Mouse (Mus musculus): Measurements from ENCODE around the gene Fos.

Gene Fos

DNA sequence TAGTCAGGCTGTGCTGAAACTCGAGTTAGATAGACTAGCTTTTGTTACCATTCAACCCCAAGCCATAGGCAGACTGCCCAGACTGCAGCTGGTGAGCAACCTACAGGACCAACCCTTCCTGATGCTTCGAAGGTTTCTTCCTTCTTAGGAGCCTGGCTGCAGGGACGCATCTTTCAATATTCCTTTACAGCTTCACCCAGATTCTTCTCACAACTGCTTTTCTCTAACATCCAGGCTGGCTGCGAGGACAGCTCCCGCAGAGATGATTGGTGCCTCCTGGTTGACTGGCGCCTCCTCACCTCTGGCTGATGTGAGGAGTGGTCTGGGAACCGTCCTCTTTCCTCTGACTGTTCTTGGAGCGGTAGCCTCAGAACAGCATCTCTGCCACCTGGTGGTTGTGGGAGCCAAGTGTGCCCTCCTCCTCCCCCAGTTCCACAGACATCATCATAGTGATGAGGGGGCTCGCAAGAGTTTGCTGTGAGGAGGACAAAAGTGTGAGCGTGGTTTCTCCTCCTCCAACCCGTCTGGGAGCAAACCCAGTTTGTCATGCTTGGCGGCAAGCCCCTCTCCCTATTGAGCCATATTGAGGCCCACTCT, 14.0 kb downstream of the Fos start:
- DNase-seq (ENCODE audit: low spot score), result no peak

GRCm38 (mm10) chr12:85489232-85489886, 15.7 kb downstream of the Fos start:
- DNase-seq (ENCODE audit: low spot score), result no peak

DNA sequence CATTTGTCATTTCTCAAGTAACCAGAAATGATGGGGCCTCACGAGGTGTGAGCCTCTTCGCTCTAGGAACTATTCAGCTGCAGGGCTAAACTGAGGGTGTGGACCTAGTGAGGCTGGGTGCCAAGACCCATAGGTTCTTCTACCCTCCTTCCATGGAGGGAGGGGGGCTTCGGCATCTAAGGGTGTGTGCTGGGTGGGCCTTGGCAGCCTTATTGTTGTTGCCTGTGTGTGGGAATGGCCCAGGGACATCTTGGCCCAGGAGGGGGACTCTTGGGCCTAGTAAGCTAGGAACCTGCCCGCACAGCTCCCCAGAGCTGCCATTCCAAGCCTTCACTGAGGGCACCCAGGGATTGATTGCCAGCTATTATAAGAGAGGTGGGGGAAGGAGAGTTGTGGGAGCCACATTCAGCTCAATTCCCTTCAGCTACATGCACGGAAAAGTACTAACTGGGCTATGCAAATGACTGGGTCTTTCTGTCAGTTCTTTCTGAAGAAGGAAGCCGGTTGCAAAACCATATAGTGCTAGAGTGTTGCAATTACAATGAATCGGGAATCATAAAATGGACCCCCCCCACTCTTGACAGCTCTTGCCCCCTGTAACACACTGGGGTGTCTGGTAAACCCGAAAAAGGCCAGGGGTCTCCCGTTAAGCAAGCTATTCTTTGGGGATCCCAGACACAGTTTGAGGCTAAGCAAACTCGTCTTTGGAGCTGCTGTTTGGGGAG, 16.6 kb downstream of the Fos start:
- DNase-seq (ENCODE audit: low spot score), result no peak

GRCm38 (mm10) chr12:85490991-85491390, 17.3 kb downstream of the Fos start:
- DNase-seq (ENCODE audit: low spot score), result no peak

DNA sequence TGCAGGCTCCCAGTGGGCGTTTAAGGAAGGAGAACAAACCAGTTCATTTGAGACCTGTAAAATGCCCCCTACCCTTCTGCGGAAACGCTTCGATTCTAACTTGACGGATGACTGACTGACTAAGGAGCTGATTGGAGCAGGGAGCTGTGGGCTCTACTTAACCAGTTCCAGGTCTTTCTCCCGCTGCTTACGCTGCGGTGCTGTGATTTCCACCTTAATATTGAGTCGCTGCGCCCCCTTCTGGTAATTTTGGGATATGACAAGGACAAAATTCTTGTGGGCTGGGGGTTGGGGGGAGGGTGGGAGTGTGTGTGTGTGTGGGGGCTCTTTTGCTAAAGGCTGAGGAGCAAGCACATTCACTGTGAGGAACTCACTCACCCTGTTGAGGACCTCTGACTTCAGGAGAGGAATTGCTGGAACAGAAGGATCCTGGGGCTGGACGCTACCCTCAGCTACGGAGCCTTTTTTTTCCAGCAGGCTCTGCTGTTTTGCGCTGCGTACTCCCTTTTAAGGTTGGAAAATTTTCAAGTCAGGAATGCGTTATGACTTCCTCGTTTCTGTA, 18.5 kb downstream of the Fos start:
- DNase-seq (ENCODE audit: low spot score), result no peak

GRCm38 (mm10) chr12:85496336-85496735, 22.6 kb downstream of the Fos start:
- DNase-seq (ENCODE audit: low spot score), result no peak

GRCm38 (mm10) chr12:85496755-85497154, 23.1 kb downstream of the Fos start:
- peak; percentile 74 for DNase-seq (ENCODE audit: low spot score)

GRCm38 (mm10) chr12:85497310-85498135, 23.8 kb downstream of the Fos start:
- DNase-seq (ENCODE audit: low spot score), result peak; percentile 38

DNA sequence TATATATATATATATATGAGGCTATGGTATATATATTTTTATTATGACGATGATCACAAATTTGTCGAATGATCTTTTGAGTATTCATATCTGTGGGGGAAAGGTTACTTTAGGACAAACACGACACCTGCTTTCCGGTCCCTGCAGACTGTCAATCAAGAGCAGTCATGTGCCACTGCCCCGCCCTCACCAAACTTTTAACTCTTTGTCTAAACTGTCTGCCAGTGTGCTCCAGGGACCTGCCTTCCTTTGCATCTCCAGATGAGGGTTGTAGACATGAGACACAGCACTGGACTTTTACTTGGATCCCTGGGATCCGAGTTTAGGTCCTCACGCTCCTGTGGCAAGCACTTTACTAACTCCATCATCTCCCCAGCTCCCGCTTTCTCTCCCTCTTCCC, 25.3 kb downstream of the Fos start:
- no peak for DNase-seq (ENCODE audit: low spot score)

- DNase-seq (ENCODE audit: low spot score), result no peak
Observed at GRCm38 (mm10) chr12:85502682-85503081, 29.0 kb downstream of the Fos start.

- DNase-seq (ENCODE audit: low spot score), result peak; percentile 53
Observed at GRCm38 (mm10) chr12:85508235-85508634, 34.5 kb downstream of the Fos start.

GRCm38 (mm10) chr12:85510013-85510412, 36.3 kb downstream of the Fos start:
- no peak for DNase-seq (ENCODE audit: low spot score)

- DNase-seq (ENCODE audit: low spot score), result no peak
Observed at GRCm38 (mm10) chr12:85513789-85514447, 40.2 kb downstream of the Fos start.

- DNase-seq (ENCODE audit: low spot score), result no peak
Observed at GRCm38 (mm10) chr12:85514958-85515357, 41.3 kb downstream of the Fos start.

DNA sequence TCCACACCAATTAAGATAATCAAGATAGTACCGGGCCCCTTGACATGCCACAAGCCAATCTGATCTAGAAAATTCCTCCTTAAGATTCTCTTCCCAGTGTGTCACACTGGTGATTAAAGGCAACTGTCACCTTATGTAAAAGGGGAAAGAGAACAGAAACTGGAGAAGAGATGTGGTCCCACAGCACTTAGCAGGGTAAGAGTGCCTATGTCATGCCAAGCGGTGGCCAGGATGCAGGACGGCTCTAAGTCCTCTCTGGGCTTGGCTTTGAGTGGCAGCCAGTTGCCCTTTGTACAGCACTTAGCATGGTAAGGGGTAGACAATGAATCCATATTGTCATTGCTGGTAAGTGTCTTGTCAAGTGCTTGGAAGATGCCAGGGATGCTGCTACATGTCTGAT, 42.2 kb downstream of the Fos start:
- DNase-seq (ENCODE audit: low spot score), result no peak

DNA sequence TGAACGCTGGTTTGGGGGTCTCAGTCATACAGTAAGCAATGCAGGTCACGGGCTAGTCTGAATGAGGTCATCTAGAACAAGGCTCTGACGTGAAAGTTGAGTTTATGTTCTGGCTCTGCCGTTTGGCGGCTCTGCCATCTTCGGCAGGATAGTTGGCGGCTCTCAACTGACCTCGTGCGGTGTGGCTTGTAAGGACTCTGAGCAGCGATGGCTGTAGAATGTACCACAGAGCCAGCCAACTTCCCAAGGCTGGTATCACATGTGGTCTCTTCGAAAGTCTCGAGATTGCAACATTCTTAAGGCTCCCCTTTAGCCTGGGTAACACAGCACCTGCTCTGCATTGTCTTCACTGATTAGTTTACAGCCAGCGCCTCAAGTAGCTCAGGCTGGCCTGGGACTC, 43.6 kb downstream of the Fos start:
- DNase-seq (ENCODE audit: low spot score), result no peak

- no peak for DNase-seq (ENCODE audit: low spot score)
Observed at GRCm38 (mm10) chr12:85518009-85518408, 44.3 kb downstream of the Fos start.

- no peak for DNase-seq (ENCODE audit: low spot score)
Observed at GRCm38 (mm10) chr12:85519553-85519952, 45.9 kb downstream of the Fos start.

DNA sequence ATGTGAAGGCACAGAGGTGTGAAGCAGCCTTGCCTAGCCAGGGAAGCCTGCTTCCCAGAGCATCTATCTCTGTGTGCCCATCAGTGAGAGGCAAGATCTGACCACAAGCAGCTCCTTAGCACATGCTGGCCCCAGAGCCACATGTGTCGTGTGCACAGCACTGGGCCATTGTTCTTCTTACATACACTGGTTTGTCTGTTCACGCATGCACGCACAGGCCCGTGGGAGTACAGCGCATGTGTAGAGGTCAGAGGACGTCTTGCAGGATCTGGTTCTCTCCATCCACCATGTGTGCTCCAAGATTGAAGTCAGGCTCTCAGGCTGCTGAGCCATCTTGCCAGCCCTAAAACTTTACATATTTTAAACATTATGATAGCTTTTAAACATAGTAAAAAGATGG, 47.4 kb downstream of the Fos start:
- no peak for DNase-seq (ENCODE audit: low spot score)

- DNase-seq (ENCODE audit: low spot score), result no peak
Observed at GRCm38 (mm10) chr12:85521673-85522072, 48.0 kb downstream of the Fos start.

- no peak for DNase-seq (ENCODE audit: low spot score)
Observed at GRCm38 (mm10) chr12:85522631-85523388, 49.1 kb downstream of the Fos start.

All from urinary bladder, postnatal 25 days (tissue).